Mouse (Mus musculus) mesoderm, embryonic 11.5 days (tissue): ENCODE results near the gene Vmn1r73.

ENCODE experiments used
- DNase-seq: peaks from one replicate; pipeline ENCODE4 v3.0.0-alpha.2; 2012; ENCODE audit warnings: low read depth, low spot score

The Vmn1r73 gene

GRCm38 (mm10) chr7:11729966-11730365 is at the start of gene Vmn1r73:
Gene Vmn1r73, plus strand, starts transcription at chr7:11730266.
- DNase-seq, result no peak
